Mouse (Mus musculus): ENCODE results near the gene Rapgef4.

Gene Rapgef4

GRCm38 (mm10) chr2:72262814-72263480 is 281.9 kb downstream of the Rapgef4 start:
- in situ Hi-C loops (cut with MboI, MseI) = loop anchor here (10.0 kb wide), 1 partner anchor 62 kb away; no protein-coding TSS in a partner anchor

DNA sequence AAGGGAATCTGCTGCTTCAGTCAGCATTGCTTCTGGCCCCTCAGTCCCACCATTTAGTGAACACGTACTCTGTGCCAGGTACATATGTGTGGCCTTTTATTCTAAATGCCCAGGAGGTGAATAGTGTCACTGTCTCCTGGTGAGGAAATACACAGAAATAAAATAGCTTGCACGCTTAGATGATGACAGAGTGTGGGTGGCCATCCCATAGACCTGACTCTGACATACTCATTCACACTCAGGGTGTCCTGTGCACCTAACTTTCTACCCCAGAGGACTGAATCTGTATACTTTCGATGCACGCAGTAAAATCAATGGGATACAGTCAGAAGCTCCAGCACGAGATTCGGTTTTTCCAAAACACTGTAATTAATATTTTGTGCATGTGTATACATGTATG is 286.4 kb downstream of the Rapgef4 start:
- in situ Hi-C loops (cut with MboI, MseI) = loop anchor here (10.0 kb wide), 1 partner anchor 57 kb away; no protein-coding TSS in a partner anchor

DNA sequence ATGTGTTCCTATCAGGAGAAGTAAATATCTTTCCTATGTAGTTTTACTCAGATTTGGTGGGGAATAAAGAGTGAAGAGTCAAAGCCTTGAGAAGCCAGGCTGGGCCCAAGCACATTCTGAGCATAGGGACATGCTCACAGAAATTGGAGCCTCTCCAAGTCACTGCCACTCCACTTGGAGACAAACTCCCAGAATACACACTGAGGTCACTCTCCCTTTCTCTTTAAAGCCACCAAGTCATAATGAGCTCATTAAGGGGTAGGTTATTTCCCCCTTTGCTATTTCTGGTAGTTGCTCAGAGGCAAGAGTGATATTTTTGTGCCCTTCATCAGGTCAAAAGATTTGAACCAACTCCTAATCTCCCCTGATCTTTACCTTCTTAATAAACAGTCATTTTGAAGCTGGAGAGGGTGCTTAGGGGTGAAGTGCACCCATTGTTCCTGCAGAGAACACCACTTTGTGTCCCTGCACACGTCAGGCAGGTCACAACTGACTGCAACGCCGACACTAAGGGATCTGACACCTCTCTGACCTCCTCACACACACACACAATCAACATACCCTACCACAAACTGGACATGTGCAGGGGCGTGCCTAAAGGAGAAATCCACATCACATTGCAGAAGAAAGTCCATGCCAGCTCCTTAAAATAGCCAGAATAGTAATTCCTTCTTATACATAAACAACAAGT is 288.8 kb downstream of the Rapgef4 start:
- in situ Hi-C loops (cut with MboI, MseI) = loop anchor here (10.0 kb wide), 1 partner anchor 55 kb away; no protein-coding TSS in a partner anchor

DNA sequence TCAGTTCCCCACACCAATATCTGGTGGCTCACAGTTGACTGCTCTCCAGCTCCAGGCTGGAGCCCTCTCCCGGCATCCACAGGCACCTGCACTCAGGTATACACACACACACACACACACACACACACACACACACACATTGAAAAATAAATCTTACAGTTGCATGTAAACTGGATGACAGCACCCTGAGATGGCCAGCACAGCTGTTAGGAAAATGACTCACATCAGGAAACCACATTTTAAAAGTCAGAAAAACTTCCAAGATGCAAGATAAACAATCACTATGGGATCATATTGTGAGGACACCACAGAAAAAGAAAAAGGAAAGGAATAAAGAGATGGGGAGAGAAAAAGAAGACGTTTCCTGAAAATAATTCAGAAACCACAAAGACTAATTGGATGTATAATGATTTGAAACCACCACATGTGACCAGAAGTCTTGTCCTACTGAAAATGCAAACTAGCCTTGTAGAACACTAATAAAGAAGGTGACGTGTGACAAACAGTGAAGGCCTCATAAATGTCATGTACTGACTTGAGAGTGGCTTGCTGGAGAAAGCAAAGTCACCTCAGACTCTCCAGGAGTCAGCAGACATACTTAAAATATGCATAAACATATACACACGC is 297.3 kb downstream of the Rapgef4 start:
- in situ Hi-C loops (cut with MboI, MseI) = no loop called here

DNA sequence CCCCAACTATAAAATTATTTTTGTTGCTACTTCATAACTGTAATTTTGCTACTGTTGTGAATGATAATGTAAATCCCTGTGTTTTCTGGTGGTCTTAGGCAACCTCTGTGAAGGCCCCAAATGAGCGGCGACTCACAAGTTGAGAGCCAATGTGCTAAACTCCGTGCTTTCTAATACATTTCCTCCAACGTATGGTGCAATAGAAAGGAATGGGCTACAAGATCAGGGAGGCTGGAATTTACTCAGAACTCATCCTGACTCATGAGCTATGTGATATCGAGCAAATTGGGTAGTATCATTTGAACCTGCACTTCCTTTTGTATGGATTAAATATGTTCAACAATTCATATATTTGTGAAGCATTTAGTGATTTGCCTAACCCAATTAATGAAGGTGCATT is 299.5 kb downstream of the Rapgef4 start:
- in situ Hi-C loops (cut with MboI, MseI) = loop anchor here (10.0 kb wide), 1 partner anchor 574 kb away; no protein-coding TSS in a partner anchor

GRCm38 (mm10) chr2:72281971-72282370 is 300.9 kb downstream of the Rapgef4 start:
- in situ Hi-C loops (cut with MboI, MseI) = loop anchor here (10.0 kb wide), 1 partner anchor 573 kb away; no protein-coding TSS in a partner anchor

GRCm38 (mm10) chr2:72282733-72283132 is 301.7 kb downstream of the Rapgef4 start:
- in situ Hi-C loops (cut with MboI, MseI) = loop anchor here (10.0 kb wide), 1 partner anchor 572 kb away; no protein-coding TSS in a partner anchor

- in situ Hi-C loops (cut with MboI, MseI) = loop anchor here (10.0 kb wide), 1 partner anchor 570 kb away; no protein-coding TSS in a partner anchor
Measured at GRCm38 (mm10) chr2:72284689-72285088, 303.6 kb downstream of the Rapgef4 start.

DNA sequence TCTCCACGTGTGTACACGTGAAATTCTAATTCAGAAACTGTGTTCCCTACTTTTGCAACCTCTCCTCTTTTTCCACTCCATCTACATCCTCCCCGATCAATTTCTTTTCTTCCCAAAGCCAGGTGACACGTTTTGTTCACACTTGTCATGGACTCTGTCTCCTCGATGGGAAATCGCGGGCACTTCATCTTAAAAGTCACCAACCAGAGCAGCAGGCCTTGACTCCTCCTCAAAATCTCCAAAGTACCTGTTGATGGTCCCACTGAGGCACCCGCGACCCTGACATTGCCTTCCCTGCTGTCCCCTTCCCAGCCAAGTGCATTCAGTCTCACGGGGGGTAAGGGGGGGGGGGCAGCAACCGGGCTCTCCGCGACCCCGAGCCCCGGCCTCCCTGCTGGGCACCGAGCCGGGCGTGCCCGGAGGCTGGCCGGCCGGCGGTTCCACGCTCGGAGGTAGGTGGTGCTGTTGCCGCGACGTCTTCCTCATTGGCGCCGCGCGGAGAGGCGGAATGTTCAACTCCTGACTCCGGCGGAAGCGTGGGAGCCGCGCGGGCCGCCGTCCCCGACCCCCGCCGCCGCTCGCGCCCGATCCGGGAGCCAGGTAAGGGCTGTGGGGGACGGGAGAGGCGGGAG is 304.3 kb downstream of the Rapgef4 start, which contains the start of gene Map3k20:
Gene Map3k20, plus strand, starts transcription at position 382 of the 632 bp plus-strand sequence.
- in situ Hi-C loops (cut with MboI, MseI) = loop anchor here (10.0 kb wide), 1 partner anchor 569 kb away; no protein-coding TSS in a partner anchor

- in situ Hi-C loops (cut with MboI, MseI) = loop anchor here (10.0 kb wide), 1 partner anchor 569 kb away; no protein-coding TSS in a partner anchor
Measured at GRCm38 (mm10) chr2:72285888-72286661, 305.0 kb downstream of the Rapgef4 start.

DNA sequence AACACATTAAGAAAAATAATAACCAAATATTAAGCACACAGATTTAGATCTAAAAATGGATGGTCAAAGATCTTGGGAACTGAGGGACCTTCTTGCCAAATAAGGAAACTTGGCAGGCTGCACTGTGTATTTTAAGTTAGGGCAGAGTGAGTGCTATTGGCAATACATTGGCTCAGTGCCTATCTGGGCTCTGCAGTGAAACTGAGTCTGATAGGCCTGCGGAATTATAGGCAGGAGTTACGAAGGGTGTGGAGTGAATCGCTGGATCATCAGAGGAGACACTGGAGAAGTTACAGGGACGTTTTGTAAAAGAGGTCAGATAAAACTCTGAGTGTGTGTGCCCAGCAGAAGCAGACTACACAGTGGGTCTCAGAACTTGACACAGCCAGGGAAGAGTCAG is 306.1 kb downstream of the Rapgef4 start:
- in situ Hi-C loops (cut with MboI, MseI) = loop anchor here (10.0 kb wide), 1 partner anchor 568 kb away; no protein-coding TSS in a partner anchor

GRCm38 (mm10) chr2:72288932-72289534 is 308.0 kb downstream of the Rapgef4 start:
- in situ Hi-C loops (cut with MboI, MseI) = loop anchor here (10.0 kb wide), 1 partner anchor 566 kb away; no protein-coding TSS in a partner anchor

GRCm38 (mm10) chr2:72291103-72291502 is 310.1 kb downstream of the Rapgef4 start:
- in situ Hi-C loops (cut with MboI, MseI) = no loop called here

DNA sequence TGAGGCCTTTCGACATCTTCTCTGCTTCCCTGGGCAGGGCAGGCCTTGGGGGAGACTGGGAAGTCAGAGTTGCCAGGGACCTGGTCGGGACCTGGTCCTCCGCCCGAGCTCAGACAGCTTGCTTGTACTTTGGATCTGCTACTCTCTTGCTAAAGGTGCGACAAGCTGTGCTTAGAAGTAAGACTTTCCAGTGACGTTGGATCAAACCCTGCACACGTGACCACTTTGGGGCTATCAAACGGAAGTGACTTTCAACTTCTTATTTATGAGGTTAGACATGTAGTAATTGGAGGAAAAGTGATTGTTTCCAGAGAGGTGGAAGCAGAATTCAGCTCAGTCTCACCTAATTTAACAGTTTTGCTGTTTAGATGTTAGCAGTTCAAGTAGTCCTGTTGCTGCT is 311.5 kb downstream of the Rapgef4 start:
- in situ Hi-C loops (cut with MboI, MseI) = no loop called here

- in situ Hi-C loops (cut with MboI, MseI) = no loop called here
Measured at GRCm38 (mm10) chr2:72294994-72295393, 314.0 kb downstream of the Rapgef4 start.

GRCm38 (mm10) chr2:72296984-72297715 is 316.1 kb downstream of the Rapgef4 start:
- in situ Hi-C loops (cut with MboI, MseI) = no loop called here

- in situ Hi-C loops (cut with MboI, MseI) = no loop called here
Measured at GRCm38 (mm10) chr2:72297716-72298082, 316.7 kb downstream of the Rapgef4 start.

- in situ Hi-C loops (cut with MboI, MseI) = no loop called here
Measured at GRCm38 (mm10) chr2:72298406-72298805, 317.4 kb downstream of the Rapgef4 start.

- in situ Hi-C loops (cut with MboI, MseI) = loop anchor here (10.0 kb wide), 1 partner anchor 47 kb away; no protein-coding TSS in a partner anchor
Measured at GRCm38 (mm10) chr2:72301194-72301916, 320.3 kb downstream of the Rapgef4 start.
